Mouse (Mus musculus): ENCODE data around the gene Myo1b.

The Myo1b gene

DNA sequence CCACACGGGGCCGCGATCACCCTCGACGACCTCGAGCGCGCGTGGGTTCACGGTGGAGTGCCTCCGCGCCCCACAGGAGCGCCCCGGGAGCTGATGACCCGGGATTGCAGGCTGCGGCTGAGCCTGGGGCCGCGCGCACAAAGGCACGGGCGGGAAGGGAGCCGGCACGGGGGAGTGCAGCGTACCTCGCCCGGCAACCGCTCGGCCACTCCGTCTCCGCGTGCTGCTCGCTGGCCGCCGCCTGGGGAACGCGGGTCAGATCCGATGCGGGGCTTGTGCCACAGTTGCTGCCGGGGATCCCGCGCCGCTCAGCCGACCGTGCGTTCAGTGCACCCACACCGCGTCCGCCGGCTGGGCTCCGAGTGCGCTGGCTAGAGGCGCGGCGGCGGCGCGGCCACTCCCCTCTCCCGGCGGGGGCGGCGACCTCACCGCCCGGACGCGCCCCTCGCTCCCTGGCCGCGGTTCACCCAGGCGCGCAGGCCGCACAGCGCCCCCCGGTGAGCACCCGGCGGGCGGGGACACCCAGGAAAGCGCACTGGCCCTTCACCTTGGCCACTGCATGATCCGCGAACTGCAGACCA is at the start of gene Myo1b:
Myo1b (minus strand) TSS at position 496 of the 581 bp plus-strand sequence.
- DNase-seq (ENCODE audit: low read depth, low spot score), result peak; percentile 9

- no peak for DNase-seq (ENCODE audit: low read depth, low spot score)
Observed at GRCm38 (mm10) chr1:51964647-51965046, 48.8 kb upstream of the Myo1b start.

GRCm38 (mm10) chr1:51947116-51947515 is 31.2 kb upstream of the Myo1b start:
- DNase-seq (ENCODE audit: low read depth, low spot score), result no peak

DNA sequence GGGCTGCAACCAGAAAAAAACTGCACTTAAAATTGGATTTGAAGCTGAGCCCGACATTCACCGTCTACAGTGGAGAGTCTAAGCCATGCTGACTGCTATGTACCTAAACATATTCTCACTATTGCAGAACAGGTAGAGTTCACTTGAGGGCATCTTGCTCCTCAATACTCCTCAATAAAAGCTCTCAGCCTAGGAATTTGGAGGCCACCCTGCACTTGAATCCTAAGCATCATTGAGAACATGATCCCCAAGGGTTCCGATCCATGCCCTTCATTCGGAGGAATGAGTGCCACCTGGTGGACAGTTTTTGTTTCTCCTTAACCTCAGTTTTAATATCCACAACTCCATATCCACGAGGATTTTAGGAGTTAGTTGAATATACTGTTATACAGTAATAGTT is 28.9 kb upstream of the Myo1b start:
- DNase-seq (ENCODE audit: low read depth, low spot score), result peak; percentile 29

DNA sequence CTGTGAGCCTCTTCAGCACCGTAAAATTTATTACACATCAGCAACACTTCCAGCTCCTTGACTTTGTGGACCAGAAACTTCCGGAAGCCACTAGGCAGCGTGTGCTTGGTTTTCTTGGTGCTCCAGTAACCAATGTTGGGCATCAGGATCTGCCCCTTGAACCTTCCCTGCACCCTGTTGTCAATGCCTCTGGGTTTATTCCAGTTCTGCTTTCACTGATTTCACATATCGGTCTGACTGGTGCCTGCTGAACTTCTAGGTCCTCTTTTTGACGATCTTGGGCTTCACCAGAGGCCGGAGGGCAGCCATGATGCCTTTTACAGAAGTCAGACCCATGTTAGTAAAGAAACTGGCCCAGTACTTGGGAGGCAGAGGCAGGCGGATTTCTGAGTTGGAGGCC is 22.5 kb upstream of the Myo1b start:
- no peak for DNase-seq (ENCODE audit: low read depth, low spot score)

DNA sequence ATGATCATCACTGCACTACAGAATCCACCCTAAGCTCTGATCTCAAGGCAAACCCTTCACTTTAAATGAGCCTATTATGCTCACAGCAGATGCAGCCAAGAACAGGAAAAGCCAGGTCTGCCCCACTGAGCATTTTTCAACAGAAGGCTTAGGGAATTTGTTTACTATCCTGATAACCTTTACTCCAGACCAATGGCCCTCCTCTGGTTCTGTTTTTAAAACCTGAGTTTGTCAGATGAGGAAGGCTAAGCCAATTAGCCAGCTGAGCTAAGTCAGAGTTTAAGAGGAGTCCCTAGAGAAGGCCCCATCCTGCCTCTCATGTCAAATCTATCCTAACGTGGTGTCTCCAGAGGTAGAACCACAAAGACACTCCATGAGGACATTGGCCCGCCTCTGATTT is 19.1 kb upstream of the Myo1b start:
- DNase-seq (ENCODE audit: low read depth, low spot score), result no peak

GRCm38 (mm10) chr1:51934176-51934924 is 18.5 kb upstream of the Myo1b start:
- peak; percentile 56 for DNase-seq (ENCODE audit: low read depth, low spot score)

DNA sequence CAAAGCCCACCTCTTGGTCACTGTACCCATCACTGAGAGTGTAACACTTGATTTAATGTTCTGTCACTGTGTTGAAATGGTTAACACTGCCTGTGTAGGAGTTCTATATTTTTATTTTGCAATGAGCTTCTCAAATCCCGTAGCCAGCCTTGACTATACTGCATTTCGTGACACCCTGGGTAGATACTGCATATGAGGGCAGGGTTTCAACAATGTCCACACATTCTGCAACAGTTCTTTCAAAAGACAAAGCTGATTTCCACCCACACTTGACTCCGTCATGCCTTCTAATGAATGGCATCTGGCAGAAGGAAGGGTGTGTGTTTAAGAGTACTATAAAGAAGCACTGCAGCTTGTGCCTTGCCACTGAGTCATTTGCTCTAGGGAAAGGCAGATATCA is 17.0 kb upstream of the Myo1b start:
- DNase-seq (ENCODE audit: low read depth, low spot score), result no peak

DNA sequence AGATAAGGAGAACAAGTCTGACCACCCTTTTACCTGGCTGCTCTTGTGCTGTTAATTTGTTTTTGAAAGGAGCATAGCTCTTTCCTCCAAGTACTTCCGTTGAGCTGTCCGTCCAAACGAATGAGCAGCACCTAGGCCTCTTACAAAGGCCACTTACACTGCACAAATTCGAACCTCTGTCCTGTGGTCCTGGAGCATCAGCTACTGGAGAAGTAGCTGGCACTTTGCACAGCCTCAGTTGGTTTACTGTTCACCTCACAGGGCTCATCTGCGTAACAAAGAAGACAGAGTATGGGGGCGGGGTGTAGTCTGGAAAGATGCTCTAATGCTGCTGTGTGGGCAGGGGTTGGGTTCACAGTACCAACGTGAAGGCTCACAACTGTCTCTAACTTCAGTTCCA is 15.7 kb upstream of the Myo1b start:
- DNase-seq (ENCODE audit: low read depth, low spot score), result no peak

- DNase-seq (ENCODE audit: low read depth, low spot score), result no peak
Observed at GRCm38 (mm10) chr1:51930584-51930983, 14.7 kb upstream of the Myo1b start.

DNA sequence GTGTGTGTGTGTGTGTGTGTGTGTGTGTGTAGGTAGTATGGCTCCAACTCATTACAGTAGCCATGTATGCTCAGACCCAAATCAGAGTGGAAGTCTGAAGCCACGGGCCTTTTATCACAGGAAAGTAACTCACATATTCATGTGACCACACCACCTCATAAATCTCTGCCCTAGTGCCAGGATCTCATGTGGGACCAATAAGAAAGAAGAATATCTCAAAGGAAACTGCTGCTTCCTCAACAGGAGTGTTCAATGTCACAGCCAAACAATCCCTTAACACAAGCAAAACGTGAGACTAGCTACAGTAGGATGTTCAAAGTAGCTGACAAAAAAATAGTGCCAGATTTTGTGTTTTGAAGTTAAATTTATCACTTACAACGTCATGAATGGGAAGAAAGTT is 13.7 kb upstream of the Myo1b start:
- no peak for DNase-seq (ENCODE audit: low read depth, low spot score)

GRCm38 (mm10) chr1:51922820-51923219 is 6.9 kb upstream of the Myo1b start:
- no peak for DNase-seq (ENCODE audit: low read depth, low spot score)

- no peak for DNase-seq (ENCODE audit: low read depth, low spot score)
Observed at GRCm38 (mm10) chr1:51916276-51916675, 405 bp upstream of the Myo1b start.

DNA sequence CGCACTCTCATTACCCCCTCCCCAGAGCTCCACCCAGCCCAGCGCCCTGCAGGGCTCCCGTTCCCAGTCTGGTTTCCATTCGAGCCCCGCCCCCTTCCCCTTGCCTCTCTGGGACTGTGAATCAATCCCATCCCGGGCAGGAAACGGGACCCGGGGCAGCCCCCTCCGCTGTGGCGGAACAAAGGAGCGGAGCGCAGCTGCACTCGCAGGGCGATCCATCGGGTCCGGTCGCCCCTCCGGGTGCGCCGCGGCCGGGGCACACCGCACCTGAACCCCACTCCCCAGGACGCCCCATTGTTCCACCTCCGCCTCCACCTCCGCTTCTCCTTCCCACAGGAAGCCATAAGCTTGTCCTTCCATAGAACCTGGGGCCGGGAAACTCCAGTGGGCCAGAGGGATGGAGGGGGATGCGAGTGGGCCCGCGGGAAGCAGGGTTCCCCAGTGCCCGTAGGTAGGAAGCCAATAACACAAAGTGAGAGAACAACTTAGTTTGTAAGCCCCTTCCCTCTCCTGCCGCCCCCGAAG is 758 bp downstream of the Myo1b start:
- DNase-seq (ENCODE audit: low read depth, low spot score), result no peak

DNA sequence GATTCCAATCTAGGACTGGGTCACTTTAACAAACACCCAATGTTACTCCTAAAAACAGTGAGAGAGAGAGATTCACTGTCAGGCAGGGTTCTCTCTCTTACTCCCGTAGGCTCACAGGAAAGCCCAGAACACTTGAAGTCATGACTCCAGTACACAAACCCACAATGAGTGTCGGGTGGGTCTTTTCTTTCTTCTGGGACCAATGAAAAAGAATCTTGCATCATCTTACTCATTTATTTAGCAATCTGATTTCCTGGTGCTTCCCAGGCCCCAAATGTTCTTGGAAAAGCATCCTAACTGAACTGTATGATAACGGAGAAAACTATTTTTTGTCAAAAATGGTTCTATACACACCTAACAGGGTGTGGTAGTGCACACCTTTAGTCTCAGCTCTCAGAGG is 1.8 kb downstream of the Myo1b start:
- DNase-seq (ENCODE audit: low read depth, low spot score), result no peak

GRCm38 (mm10) chr1:51913071-51913814 is 2.6 kb downstream of the Myo1b start:
- DNase-seq (ENCODE audit: low read depth, low spot score), result no peak

DNA sequence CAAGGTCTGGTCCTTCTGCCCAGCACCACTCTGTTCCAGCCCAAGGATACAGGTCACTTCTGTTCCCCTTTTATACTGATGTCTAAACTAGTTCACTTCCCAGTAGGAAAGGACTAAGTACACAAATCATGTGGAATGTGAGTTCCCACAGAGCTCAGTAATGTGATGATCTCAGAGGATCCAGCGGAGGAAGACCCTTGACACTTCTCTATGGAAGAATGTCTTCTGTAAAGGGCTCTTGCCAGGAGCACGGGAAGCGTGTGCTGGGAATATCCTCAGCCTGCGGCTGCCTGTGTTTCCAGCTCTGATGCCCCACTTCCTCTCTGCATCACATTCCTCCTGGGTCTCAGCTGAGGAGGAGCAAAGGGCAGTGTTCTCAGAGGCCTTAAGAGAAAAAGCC is 4.5 kb downstream of the Myo1b start:
- no peak for DNase-seq (ENCODE audit: low read depth, low spot score)

DNA sequence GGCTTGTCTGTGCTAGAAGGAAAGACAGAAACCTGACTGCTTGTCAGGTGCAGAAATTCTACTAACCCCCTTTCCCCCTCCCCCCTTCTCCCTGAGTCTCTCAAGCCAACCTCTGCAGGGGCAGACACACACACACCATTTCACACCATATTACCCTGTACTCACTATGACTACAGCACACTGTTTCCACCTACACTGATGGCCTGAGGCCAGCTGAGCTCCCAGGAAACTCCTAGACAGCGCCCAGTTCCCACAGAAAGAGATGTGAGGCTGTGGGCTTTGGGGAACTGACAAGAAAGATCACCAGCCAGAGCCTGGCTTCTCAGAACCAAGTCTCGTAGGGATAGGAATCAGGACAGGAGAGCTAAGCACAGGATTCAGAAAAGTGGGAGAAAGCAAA is 6.7 kb downstream of the Myo1b start:
- DNase-seq (ENCODE audit: low read depth, low spot score), result no peak

- no peak for DNase-seq (ENCODE audit: low read depth, low spot score)
Observed at GRCm38 (mm10) chr1:51907821-51908220, 8.1 kb downstream of the Myo1b start.

GRCm38 (mm10) chr1:51906206-51906906 is 9.5 kb downstream of the Myo1b start:
- no peak for DNase-seq (ENCODE audit: low read depth, low spot score)

- DNase-seq (ENCODE audit: low read depth, low spot score), result no peak
Observed at GRCm38 (mm10) chr1:51905073-51905472, 10.8 kb downstream of the Myo1b start.

- no peak for DNase-seq (ENCODE audit: low read depth, low spot score)
Observed at GRCm38 (mm10) chr1:51897160-51897572, 18.7 kb downstream of the Myo1b start.
